Mouse (Mus musculus) kidney, postnatal 10 days (tissue): ENCODE measurements around the gene Dpf3.

Experiments used
- DNase-seq: peaks from one replicate; pipeline ENCODE4 v3.0.0; 2021; ENCODE audit warnings: mixed read lengths

Dpf3 gene

DNA sequence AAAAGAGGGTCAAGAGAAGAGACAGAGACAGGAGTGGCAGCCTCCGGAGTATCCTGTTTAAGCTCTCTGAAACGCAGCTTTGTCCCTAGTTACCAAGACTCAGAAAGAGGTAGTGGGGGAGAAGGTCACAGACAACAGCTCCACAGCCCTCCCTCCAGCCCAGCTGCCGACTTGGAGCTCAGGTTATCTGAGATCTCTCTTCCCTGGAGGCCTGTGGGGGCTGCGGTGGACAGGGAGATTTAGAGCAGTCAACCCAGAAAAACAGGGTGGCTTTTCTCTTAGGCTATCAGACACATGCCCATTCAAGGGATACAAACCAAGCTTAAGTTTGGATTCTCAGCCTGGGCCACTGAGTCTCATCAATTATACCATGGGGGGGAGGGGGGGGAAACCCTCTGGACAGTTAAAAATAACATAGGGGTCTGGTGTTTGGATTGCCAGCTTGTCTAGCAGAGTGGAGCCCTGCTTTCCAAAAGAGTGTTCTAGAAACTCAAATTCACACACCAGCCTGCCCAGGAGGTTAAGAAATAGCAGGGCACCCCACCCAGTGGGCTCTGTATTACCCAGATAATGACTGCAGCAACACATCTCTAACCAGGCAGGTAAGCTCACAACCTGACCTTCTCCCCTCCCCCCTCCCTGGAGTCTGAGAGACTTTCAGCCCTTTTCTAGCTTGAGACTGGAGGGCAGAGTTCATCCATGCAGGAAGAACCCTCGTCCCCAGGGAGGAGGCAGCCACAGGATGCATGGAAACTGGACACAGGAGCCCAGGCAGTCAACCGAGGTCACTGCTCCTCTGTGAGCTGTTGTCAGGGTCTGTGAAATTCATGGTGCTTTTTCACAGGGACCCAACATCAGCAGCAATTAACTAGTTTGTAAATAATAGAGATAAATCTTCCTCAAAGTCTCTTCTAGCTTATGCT lies 20.7 kb downstream of the Dpf3 start:
- peak; percentile 78 for DNase-seq

DNA sequence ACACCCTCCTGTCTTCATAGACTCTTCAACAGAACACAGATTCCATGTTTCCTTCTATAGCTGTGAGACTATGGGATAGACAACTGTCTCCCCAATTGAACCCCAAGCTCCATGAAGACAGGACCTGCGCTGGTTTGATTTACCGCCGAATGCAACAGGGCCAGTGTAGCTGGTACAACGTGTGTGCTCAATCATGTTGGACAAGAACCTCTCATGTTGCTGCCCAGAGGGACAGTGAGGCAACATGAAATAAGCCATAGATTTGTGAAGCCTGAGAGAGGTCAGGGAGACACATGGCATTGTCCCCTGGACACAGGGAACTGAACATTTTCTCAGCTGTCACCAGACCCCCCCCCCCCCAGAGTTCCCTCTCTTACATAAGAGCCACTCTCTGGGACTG lies 21.5 kb downstream of the Dpf3 start:
- no peak for DNase-seq

DNA sequence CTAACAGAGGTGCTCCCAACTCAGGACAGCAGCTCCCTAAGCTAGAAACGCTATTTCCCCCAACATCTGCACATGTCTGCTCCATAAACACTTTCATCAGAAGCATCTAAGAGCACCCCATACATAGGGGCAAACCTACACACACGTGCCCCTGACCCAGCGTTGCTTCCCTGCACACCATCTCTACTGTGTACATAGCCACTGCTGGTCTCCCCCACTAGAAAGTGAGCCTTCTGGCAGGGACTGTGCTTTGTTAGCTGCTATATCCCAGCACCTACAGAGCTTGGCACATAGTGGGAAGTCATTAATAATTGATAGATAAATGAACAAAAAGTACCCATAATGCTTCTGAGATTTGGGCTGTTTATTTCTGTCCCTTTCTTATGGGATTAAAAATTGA lies 27.2 kb downstream of the Dpf3 start:
- no peak for DNase-seq

DNA sequence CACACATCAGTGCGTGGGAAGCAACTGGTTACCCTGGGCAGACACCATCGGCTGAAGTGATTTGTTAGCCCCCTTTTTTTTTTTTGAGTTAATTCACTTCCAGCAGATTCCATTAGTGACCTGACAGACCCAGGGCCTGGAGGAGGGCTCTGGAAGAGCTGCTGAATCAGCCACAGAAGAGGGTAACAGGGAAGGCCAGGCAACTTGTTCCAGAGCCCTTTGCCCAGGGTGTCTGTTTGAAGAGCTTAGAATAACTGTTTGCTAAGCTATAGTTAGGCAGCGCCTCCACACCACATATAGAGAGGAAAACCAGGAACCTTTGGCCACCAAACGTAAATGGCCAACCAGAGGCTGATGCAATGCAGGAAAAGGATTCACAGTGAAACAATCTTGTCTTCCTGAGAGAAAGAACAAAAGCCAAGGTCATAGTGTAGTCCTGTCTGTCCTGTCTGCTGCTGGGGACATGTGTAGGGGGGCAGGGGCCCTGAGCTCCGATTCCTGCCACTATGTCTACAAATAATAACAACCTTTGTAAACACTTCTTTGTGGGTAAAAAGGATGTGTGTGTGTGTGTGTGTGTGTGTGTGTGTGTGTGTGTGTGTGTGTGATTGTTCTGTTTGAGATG lies 32.7 kb downstream of the Dpf3 start:
- peak; percentile 46 for DNase-seq

DNA sequence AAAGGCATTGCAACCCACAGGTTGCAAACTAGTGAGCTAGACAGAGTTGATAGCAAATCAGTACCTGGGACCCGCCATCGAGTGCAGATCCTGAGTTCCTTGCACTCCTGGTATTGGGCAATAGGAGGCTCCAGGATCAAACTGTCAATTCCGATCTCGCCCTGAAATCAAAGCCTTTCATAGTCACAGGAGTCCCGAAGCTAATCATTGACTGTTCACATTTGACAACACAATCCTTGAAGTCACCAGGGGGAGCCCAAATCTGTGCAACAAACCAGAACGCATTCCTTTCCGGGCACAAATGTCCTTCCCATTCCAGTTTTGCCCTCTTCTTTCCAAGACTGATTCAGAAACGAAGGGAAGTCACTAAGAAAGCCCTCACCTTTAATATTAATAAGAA lies 35.7 kb downstream of the Dpf3 start:
- DNase-seq = no peak

DNA sequence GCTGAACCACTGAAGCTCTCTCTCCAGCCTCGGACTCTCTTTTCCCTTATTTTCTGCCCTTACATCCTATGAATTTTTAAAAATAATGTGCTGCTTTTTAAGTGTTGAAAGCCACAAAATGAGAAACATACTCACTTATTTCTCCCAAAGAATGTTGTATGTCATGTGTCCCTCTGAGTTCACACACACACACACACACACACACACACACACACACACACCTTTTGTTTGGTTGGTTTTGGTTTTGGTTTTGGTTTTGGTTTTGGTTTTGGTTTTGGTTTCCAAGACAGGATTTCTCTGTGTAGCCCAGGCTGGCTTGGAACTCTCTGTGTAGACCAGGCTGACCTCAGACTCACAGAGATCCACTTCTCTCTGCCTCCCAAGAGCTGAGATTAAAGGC lies 37.0 kb downstream of the Dpf3 start:
- no peak for DNase-seq

DNA sequence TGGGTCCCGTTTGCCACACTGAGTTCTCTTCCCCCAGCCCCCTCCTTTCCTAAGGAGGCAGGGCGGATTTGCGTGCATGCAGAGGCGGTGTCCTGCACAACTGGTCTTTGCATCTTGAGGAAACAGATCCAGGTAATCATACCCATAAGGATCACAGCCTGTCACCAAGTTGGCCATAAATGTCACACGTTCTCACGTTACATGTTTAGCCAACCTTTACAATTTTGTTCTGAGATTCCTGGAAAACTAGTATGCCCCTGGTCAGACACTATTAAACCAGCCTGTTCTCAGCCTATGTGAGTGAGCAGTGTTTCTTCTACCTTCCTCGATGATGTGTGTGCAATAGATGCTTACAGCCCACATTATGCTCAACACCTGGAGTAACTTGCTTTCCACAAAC lies 38.3 kb downstream of the Dpf3 start:
- no peak for DNase-seq

DNA sequence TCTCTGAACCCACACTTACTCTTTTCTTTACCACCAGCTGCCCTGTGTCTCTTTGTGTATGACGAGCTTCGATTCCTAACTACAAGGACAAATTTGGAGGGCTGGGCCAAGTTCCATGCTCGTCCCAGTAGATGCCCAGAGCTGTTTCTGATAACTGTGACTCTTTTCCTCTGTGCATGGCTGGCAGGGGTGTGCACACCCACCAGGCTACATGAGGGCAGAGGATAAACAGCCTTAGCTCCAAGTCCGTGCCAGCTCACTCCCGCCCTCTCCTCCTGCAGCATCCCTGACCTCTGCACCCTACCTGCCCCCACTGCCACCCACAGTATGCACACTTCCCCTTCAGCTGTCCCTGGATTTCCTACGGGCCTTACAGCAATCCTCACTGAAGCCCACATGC lies 41.9 kb downstream of the Dpf3 start:
- peak; percentile 43 for DNase-seq

DNA sequence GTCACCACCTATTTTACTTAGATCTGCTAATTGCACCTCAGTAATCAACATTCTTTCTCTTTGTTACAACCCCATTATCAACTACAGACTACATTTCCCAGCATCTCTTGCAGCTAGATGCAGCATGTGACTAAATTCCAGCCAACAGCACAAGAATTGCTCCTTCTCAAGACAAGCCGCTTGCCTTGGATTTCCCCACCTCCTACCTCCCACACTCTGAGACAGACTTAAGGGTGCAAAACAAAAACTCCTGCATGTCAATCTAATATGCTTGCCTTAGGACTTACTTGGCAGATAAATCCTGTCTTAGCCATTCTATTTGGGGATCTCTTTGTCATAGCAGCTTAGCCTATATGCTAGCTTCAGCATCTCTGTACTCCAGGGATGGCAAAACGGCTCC lies 43.1 kb downstream of the Dpf3 start:
- DNase-seq = no peak

DNA sequence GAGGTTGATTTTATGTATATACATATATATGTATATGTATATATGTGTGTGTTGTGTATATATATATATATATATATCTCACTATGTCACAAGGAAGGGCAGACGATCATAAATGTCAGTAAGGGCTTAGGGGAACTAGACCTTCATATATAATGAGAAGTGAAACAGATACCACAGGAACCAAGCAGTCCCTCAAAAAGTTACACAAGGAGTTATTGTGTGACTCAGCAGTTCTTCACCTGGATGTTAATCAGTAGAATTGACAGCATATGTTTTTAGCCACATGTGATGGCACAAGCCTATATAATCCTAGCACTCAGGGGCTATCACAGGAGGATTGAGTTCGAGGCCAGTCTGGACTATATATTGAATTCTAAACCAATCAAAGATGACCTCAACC lies 49.5 kb downstream of the Dpf3 start:
- DNase-seq = no peak

DNA sequence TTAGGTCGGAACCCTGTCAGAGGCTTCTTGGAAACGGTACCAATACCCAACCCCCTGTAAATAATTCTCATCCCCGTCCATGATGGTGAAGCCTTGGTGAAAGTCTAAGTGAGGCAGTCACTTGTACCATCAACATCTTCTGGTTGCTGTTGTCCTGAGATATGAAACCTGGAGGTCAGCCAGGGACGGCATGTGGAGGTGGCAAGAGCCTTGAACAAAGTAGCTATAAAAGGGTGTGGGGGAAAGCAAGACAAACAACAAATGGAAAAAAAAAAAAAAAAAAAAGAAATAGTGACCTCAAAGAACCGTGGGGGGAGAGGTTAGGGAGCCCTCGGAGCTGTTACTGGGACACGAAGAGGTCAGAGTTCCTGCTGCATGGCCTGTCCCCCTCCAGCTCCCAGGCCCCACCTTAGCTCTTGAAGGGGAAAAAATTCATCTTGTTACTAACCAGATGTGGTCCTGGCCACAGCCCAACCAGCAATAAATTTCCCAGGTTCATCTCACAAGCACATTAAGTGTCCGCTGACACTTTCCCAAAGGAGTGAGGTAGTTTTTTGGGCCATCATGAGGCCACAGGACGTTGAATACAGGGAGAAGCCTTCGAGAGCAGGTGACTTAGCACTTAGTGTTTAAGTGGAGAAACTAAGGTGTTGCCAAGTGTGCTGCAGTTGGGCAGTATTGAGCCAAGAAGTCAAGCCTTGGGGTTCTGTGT lies 53.4 kb downstream of the Dpf3 start:
- no peak for DNase-seq

DNA sequence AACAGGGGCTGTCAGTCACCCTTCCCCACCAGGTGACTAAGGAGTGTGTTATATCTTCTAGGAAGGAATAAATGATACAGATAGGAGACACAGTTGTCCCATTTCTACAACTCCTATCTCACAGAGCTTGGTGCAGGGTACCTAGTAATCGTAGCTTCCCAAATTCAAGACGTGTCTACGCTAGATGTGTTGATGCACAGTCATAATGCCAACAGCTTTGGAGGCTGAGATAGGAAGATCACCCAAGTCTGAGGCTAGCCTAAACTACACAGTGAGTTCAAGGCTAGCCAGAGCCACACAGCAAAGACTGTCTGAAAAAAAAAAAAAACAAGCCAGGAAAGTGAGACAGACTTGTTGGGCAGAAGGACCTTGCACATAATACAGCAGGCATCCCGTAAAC lies 54.1 kb downstream of the Dpf3 start:
- DNase-seq = no peak

DNA sequence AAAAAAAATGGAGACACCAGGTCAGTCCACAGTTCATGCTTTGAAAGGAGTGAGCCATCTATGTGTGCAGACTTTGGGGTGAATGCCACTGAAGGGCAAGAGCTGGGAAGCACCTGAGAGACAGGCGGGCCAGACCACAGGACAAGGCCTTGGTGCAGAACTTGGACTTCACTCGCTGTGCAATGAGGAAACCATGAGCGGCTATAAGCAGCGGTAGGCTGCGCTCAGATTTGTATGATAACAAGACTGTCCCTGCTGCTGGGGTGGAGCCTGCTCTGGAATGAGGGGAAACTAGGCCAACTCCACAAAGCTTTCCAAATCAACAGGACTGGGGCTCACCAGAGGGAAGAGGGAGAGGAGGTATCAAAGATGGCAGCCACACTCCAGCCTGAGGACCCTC lies 57.3 kb downstream of the Dpf3 start:
- DNase-seq = no peak

DNA sequence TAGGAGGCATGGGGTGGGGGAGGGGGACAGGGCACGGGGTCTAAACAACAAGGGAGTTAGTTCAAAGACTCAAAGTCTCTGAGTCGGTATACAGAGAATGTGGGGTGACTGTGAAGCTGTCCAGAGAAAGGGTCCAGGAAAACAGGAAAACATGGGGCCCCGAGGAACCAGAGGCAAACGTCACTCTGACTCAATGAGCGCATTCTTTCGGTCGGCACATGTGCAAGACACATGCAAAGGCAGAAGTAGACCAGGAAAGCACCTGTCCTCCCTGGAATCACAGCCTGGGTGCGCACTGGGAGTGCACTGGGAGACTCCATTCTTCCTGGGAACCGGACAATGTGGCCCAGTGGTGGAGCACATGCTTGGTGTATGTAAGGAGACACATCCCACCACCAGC lies 59.5 kb downstream of the Dpf3 start:
- DNase-seq = no peak

DNA sequence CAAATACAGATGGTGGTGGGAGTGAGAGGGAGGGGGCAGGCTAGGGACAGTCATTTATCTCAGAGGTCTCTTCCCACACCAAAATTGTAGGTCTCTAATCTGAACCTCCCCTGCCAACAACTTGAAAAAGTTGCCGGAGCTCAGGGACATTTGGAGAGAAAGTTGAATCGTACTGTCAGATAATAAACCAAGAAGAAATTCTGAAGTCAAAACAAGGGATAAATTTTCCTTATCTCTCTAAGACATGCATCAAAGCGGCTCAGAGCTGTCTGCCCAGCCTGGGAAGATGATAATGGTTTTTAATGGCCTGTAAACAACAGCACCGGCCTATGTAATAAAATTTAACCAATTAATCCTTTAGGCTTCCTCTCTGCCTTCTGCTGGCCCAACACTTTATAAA lies 59.9 kb downstream of the Dpf3 start:
- DNase-seq = no peak

DNA sequence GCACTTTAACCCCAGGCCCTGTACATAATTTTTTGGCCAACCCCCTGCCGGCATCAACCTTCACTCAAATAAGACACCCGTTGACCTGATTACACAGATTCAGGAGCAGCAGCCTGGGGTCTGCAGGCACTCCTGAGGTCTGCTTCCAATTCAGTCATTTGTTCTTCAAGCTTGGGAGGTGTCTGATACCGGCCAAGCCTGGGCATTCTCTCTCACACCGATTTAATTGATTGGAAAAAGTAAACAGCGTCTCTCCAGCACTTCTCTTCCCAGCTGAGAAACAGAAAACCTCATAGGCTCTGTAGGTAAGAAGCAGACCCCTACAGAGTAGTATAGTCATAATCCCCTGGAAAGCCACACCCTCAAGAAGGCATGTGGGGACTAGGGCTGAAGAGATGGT lies 61.2 kb downstream of the Dpf3 start:
- DNase-seq = no peak

DNA sequence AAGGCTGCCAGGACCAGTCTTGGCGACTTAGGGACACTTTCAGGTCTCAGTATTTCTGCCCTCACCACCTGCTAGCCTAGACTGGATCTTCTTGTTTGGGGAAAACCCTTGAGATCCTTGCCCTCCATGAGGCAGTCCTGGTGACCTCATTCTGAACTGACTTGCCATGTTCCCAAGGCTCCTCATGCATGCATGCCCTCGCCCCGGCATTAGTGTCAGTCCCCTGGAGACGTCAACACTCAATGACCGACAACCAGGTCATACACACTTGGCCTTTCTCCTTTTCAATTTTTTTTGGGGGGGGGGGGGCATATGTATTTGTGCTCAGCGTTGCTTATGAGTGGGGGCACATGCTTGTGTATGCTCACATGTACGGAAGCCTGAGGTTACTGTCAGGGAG lies 61.8 kb downstream of the Dpf3 start:
- no peak for DNase-seq

DNA sequence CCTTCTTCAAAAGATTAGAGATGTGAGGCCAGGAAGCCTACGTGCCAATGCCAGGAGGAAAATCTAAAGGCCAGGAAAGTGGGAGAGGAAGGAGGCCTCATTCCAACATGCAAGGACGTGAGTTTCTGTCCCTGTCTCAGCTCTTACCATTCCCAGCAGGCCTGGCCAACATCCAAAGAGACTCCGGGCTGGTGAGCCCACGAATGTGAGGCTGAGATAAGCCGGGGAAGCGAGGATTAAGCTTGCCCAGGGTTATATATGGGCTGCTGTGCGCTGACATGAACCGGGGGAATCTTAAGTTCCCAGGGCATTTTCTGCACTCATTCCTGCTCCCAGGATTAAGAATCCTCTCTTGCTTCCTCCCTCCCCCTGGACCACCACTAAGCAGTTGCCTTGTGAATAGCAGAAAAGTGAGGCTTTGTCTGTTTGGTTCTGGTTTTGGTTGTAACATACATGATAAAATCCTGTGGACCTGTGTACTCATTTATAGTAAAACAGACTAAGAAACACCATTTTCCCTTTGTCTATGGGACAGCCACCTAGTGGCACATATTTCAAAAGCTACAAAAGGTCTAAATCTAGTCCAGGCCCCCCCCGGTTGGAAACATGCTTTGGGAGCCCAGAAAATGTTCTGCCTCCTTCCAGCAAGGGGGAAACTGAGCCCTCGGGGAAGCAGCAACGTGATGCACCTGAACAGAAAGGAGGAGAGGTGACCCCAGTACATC lies 62.6 kb downstream of the Dpf3 start:
- peak; percentile 50 for DNase-seq

DNA sequence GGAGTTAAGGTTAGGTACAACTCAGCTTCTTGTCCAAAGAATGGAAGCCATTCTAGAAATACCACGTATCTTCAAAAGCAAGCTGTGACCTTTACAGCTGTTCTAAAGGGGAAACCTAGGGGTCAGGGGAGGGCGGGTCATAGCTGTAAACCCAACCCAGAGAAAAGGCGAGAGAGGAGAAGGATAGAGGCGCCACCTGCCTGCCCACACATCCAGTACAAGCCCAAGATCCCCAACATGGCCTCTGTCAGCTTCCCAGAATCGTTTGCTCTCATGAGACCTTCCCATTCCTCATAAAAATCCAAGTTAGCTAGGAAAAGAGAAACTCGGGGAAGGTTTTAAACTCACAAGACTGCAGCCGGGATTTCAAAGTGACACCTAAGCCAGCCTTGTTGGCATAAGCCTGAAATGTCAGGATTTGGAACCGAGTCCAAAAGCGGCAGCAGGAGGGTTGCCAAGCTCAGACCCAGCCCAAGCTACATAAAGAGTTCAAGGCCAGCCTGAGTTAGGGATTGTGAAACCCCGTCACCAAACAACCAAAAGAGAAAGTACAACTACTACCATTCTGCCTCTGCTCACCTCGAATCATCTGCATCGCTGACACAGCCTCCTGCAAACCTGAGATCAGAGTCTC lies 63.3 kb downstream of the Dpf3 start:
- DNase-seq = no peak

DNA sequence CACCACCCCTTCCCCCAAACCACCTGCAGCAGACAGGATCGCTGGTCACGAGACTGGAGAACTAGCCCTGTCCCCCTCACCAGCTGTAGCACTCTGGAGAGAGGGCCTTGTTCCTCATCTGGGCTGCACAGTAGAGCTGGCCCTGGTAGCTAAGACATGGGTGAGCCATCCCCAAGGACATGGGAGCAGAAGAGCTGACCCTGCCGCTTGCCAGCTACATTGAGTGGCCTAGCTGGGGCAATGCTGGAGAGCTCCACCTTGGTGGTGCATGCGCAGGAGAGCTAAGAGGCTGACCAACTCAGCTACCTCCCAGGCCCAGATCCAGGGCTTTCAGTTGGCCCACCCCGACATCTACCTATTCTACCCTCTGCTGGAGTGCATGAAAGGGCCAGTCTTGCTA lies 67.2 kb downstream of the Dpf3 start:
- no peak for DNase-seq

DNA sequence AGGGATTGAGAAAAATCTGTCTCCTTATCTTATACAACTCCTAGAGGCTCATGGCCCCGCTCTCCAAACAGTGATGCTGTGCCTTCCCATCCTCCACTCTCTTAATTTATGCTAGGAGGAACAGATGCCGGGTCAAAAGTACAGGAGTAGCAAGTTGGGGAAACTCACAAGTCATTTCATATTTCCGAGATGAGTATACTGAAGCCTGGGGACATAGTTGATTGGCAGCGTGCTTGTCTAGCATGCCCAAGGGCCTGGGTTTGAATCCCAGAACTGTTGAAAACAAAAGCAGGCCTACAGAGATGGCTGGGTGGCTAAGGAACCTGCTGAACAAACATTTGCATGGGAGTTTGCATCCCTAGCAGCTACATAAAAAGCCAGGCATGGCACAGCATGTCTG lies 72.3 kb downstream of the Dpf3 start:
- no peak for DNase-seq

DNA sequence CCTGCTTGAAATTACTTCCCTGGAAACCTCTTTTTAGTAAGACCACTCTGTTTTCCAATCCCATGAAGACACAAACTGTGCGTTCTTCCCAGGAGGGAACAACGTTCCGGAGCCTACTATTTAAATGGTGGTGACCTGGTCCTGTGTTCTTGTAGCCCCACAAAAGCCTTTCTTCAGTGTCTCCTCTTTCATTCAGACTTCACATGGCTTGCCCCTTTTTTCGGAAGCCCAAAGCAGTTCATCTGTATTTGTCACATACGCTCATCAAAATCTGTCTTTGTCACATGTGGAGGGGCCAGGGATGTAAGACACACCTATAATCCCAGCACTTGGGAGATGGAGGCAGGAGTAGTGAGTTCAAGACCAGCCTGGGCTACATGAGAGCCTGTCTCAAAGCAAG lies 73.8 kb downstream of the Dpf3 start:
- DNase-seq = no peak
